Mouse (Mus musculus) neural tube, embryonic 12.5 days (tissue): ENCODE measurements around the gene Hist1h4n. TPM values are rescaled to one million over a fixed set of nuclear protein-coding genes. Genes with fewer than 3 reads are reported as not detected.
"Not testable (repeated sequence)": the region's sequence is repeated elsewhere in the genome, so short reads cannot be mapped to it uniquely, and the experiment has no call there.

Experiments used
- ATAC-seq: fragments of 200-750 bp; cut with Nextera tagmentation; 2 replicates; pipeline ENCODE4 v1.8.0; 2017; ENCODE audit warnings: low read depth, mild to moderate bottlenecking, moderate TSS enrichment, moderate library complexity; ENCODE audit not compliant: low FRiP score
- H3K27ac ChIP-seq: fragments of 300-500 bp; sonication (generic); 2 replicates; pipeline ENCODE4 v1.5.1; 2016
- H3K27me3 ChIP-seq: fragments of 300-500 bp; sonication (generic); replicated peaks from 2 replicates; pipeline ENCODE4 v1.6.1; 2016; ENCODE audit warnings: mild to moderate bottlenecking
- H3K36me3 ChIP-seq: fragments of 300-500 bp; sonication (generic); 2 replicates; pipeline ENCODE4 v1.6.1; 2016; ENCODE audit warnings: mild to moderate bottlenecking
- H3K4me1 ChIP-seq: fragments of 300-500 bp; sonication (generic); 2 replicates; pipeline ENCODE4 v1.6.1; 2016
- H3K4me2 ChIP-seq: fragments of 300-500 bp; sonication (generic); replicated peaks from 2 replicates; pipeline ENCODE4 v1.6.1; 2016; ENCODE audit warnings: mild to moderate bottlenecking
- H3K4me3 ChIP-seq: fragments of 300-500 bp; sonication (generic); 2 replicates; pipeline ENCODE4 v1.5.1; 2016
- H3K9ac ChIP-seq: fragments of 300-500 bp; sonication (generic); 2 replicates; pipeline ENCODE4 v1.6.1; 2016; ENCODE audit warnings: mild to moderate bottlenecking
- H3K9me3 ChIP-seq: fragments of 300-500 bp; sonication (generic); 2 replicates; pipeline ENCODE4 v1.6.1; 2016; ENCODE audit warnings: mild to moderate bottlenecking
- WGBS: fragments of 180-500 bp; shearing (Covaris S2); methylation state at CpG from one replicate; pipeline ENCODE4 v1.1.7; 2016; 5-methylcytosine and 5-hydroxymethylcytosine counted together
- polyA plus RNA-seq: library from polyadenylated mRNA; unstranded; fragments of >200 nt; fragmentation: Nextera tagmentation; extraction: Ambion mirVana; gene quantifications from 2 replicates; pipeline ENCODE4 v1.2.1, GENCODE M21; 2016

Gene Hist1h4n
- polyA plus RNA-seq: 11.4 and 12.4 TPM in 2 replicates

DNA sequence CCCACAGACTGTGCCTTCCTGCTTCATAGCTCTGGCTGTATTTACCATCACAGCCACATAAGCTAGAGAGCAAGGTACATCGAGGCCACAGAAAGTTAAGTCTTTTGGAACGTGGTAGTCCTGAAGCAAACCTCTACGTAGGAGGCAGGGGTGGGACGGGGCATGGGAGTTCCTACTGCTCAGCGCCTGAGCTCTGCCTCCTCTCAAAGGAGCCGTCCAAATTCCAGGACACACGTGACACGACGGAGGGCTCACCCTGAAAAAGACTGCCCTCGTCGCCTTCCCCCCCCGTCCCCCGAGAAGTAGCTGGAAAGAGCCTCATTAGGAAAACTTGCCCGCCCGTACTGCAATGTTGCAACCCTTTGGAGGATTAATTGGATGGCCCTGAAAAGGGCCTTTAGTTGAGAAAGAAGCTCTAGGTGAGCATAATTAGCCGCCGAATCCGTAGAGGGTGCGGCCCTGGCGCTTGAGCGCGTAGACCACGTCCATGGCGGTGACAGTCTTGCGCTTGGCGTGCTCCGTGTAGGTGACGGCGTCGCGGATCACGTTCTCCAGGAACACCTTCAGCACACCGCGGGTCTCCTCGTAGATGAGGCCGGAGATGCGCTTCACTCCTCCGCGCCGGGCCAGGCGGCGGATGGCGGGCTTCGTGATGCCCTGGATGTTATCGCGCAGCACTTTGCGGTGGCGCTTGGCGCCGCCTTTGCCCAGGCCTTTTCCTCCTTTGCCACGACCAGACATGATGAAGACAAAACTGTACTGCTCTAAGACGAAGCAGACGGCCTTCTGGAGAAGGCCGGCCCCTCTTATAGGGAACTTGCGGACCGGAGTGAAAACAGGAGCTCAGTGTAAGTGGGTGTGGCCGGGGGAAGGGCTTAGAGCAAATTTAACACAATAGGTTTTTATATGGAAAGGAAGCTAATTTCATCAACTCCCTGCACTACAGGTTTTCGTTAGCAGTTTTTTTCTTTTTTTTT, at the start of gene Hist1h4n:
Hist1h4n (minus strand) TSS at position 779 of the 977 bp plus-strand sequence.
- not testable (repeated sequence) for H3K27ac ChIP-seq, H3K4me3 ChIP-seq

DNA sequence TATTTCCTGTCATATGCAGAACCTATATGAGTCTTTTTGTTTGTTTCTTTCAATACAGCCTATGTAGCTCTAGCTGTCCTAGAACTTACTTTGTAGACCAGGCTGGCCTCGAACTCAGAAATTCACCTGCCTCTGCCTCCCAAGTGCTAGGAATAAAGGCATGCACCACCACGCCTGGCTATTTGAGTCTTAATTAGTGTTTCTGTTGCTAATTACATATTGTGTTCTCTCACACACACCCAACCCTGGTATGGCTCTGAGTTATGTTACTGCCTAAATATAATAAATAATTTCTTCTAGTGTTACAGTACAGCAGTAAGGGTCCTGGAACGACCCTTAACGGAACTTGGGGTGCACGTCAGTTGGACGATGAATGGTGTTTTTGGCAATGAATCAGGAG, 48.7 kb upstream of the Hist1h4n start:
- 89% methylated on average over 6 of the region's 6 CpGs for WGBS
- Histone ChIP-seq H3K4me3 (no peak overlapping the region), H3K9ac (no peak overlapping the region), H3K9me3 (no peaks in the 10 kb centered on the region), H3K27ac (no peak overlapping the region), H3K36me3 (no peaks in the 10 kb centered on the region), H3K4me1 (no peaks in the 10 kb centered on the region), H3K27me3 (no peaks in the 10 kb centered on the region), H3K4me2 (no peak overlapping the region)
- no peak for ATAC-seq

More for the DNA sequence above, at the start of gene Hist1h4n:
- peak within 1 kb of the TSS; percentile 47 for H3K4me2 ChIP-seq
- H3K9me3 ChIP-seq, H3K4me1 ChIP-seq, H3K36me3 ChIP-seq, H3K27me3 ChIP-seq, H3K9ac ChIP-seq: not testable (repeated sequence)
- WGBS: under 1% methylated on average over 28 of the region's 58 CpGs
- ATAC-seq: peak; percentile 74

DNA sequence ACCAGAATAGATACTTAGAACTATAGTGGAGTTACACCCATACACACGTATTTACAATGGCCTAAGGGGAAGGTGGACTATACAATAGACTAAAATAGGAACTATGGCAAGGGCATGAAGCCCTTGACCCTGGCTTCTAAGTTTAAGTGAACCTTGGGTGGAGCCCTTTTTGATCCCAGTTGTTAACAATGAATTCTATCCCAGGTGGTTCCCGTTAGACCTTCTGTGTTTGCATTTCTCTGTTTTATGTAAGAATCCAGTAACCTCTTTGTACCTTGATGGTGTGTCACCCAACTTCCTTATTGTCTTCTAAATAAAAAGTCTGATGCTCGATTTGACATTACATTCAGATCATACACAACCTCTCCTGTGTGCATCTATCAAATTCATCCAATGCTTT, 33.5 kb upstream of the Hist1h4n start:
- not testable (repeated sequence) for H3K27ac ChIP-seq, H3K27me3 ChIP-seq, H3K9me3 ChIP-seq, H3K4me1 ChIP-seq, H3K4me3 ChIP-seq, H3K9ac ChIP-seq, H3K4me2 ChIP-seq, H3K36me3 ChIP-seq, ATAC-seq
- WGBS: 69% methylated on average over 3 of the region's 3 CpGs

DNA sequence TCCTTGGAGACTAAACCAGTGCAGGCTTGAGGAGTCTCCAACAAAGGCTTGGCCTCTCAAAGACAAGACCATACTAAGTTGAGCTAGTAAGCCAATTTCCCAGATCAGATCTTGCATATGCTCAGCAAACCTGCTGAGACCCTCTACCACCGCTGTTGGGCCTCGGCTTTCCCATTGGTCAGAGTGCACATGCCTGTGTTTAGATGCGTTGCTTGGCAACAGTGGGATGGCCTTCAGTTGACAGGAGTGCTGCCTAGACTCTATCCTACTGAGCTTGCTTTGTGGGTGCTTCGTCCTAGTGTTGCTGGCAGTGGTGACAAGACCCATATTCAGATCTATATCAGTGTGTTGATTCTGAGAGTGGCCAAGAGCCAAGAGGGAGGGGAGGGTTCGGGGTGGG, 29.6 kb upstream of the Hist1h4n start:
- Histone ChIP-seq H3K4me2 (no peak overlapping the region), H3K27me3 (no peaks in the 10 kb centered on the region), H3K36me3 (no peaks in the 10 kb centered on the region), H3K9ac (no peak overlapping the region), H3K9me3 (no peaks in the 10 kb centered on the region), H3K4me1 (no peaks in the 10 kb centered on the region), H3K4me3 (no peak overlapping the region), H3K27ac (no peak overlapping the region)
- 21% methylated on average over 5 of the region's 5 CpGs for WGBS
- no peak for ATAC-seq

DNA sequence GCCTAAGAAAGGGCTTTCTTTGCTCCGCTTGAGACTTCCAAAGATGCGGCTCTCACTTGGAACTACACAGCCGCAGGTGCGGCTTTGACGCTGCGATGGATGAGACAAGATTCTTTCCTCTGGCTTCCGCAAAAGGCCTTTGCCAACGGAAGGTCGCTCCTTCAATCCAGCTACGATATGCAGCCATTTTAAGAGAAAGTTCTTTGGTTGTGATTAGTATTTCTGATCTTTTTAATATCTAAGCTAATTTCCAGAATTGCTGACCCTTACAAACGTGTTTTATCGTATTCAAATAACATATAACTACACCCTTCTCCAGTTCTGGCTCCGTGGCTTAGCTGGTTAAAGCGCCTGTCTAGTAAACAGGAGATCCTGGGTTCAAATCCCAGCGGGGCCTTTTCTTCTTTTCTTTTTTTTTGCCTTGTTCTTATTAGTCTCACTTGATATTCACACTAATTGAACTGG, 23.7 kb upstream of the Hist1h4n start:
- peak overlapping the region; percentile 49 for H3K4me2 ChIP-seq
- no peak overlapping the region for H3K27ac ChIP-seq
- 0 out of 2 replicates have a peak overlapping the region, but pooled peaks have one; percentile 33 for H3K9ac ChIP-seq
- H3K36me3 ChIP-seq: no peaks in the 10 kb centered on the region
- peak overlapping the region; percentile 36 for H3K4me3 ChIP-seq
- WGBS: under 1% methylated on average over 15 of the region's 15 CpGs
- no peaks in the 10 kb centered on the region for H3K27me3 ChIP-seq
- H3K4me1 ChIP-seq: no peaks in the 10 kb centered on the region
- no peak for ATAC-seq
- H3K9me3 ChIP-seq: no peaks in the 10 kb centered on the region

DNA sequence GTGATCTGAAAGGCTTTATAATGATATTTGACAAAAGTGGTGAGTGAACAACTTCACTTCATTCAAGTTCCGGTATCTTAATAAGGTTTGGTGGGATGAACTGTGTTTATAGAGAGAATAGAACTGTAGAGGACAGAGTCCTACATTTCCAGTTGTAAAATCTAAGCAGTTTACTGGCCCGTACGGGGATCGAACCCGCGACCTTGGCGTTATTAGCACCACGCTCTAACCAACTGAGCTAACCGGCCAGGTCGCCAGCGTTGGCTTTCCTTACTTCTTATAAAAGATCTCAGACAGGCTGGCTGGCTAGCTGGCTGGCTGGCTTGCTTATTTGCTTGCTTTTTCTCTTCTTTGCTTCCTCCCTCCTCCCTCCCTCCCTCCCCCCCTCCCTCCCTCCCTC, 23.1 kb upstream of the Hist1h4n start:
- Histone ChIP-seq H3K36me3 (no peaks in the 10 kb centered on the region), H3K27me3 (no peaks in the 10 kb centered on the region), H3K4me3 (peak overlapping the region; percentile 36), H3K4me1 (no peaks in the 10 kb centered on the region), H3K9ac (0 out of 2 replicates have a peak overlapping the region, but pooled peaks have one; percentile 33), H3K9me3 (no peaks in the 10 kb centered on the region), H3K27ac (no peak overlapping the region), H3K4me2 (peak overlapping the region; percentile 49)
- peak; percentile 65 for ATAC-seq
- WGBS: under 1% methylated on average over 11 of the region's 11 CpGs

DNA sequence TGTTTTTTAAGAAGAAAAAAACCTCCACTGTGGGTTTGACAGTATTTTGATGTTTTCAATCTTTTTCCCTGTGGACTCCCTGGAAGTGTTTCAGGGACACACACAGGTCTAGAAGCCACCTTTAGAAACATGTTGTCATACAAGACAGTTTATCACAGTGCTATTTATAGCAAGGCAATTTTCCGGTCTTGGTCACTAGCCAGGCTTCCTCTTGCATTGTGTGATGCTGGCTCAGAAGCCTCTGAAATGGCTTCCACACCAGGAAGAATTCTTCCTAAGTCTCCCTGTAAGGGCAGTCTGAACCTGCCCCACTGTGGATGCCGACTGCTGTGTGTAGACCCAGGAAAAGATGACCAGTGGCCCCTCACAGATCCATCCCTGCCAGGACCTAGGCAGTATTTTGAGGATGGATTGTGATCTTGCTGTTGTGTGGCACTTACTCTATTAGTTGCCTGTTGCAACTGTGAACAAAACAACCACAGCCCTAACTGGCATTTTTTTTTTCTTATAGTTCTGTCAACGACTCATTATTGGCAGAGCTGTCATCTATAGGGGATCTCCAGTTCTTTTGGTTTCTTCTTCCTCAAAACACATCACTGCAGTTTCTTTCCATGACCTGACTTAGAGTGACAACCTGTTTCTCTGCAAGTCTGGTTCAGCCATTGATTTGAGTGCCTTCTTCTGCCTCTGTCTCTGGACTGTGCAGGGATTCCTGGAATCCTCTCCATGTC, 20.4 kb upstream of the Hist1h4n start:
- H3K9me3 ChIP-seq: no peaks in the 10 kb centered on the region
- 69% methylated on average over 3 of the region's 3 CpGs for WGBS
- no peak overlapping the region for H3K4me2 ChIP-seq
- no peaks in the 10 kb centered on the region for H3K27me3 ChIP-seq
- H3K9ac ChIP-seq: no peak overlapping the region
- no peaks in the 10 kb centered on the region for H3K4me1 ChIP-seq
- no peaks in the 10 kb centered on the region for H3K36me3 ChIP-seq
- no peak overlapping the region for H3K27ac ChIP-seq
- no peak overlapping the region for H3K4me3 ChIP-seq
- no peak for ATAC-seq

DNA sequence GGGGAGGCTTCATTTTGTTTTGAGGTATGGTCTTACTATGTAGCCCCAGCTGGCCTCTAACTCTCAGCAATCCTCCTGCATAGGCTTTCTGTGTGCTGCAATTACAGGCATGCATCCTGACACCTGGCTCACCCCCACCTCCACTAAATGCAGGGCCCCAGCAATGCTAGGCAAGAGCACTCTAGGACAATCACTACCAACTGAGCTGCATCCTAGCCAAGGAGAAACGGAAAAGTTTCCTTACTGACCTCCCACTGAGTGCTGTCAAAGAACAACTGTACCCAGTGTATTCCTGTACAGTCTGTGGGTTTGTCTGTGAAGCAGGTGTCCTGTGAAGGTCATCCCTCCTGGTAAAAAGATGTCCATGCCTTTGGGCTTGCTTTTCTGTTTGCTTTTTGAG, 18.7 kb upstream of the Hist1h4n start:
- not testable (repeated sequence) for ATAC-seq, H3K9me3 ChIP-seq, H3K4me2 ChIP-seq, H3K4me3 ChIP-seq, H3K9ac ChIP-seq, H3K4me1 ChIP-seq, H3K27ac ChIP-seq, H3K27me3 ChIP-seq, H3K36me3 ChIP-seq
- WGBS: 40% methylated on average over 1 of the region's 1 CpGs

DNA sequence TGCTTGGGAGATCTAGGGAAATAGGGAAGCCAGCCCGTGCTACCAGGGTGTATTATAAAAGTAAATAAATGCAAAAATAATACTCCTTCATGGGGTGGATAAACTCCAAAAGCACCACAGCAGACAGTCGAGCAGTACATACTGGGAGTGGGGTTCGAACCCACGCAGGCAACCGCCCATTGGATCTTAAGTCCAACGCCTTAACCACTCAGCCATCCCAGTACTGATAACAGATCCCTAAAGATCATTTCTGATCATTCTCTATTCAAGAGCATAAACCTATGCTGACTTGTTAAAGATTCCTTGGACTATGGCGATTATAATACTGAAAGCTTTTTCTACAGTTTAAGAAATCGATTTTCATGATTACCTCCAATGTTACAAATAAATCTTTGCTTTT, 15.9 kb upstream of the Hist1h4n start:
- Histone ChIP-seq H3K9me3 (no peaks in the 10 kb centered on the region), H3K4me2 (no peak overlapping the region), H3K9ac (no peak overlapping the region), H3K4me3 (no peak overlapping the region), H3K27me3 (no peaks in the 10 kb centered on the region), H3K36me3 (no peaks in the 10 kb centered on the region), H3K27ac (no peak overlapping the region), H3K4me1 (no peaks in the 10 kb centered on the region)
- WGBS: 21% methylated on average over 8 of the region's 8 CpGs
- no peak for ATAC-seq

DNA sequence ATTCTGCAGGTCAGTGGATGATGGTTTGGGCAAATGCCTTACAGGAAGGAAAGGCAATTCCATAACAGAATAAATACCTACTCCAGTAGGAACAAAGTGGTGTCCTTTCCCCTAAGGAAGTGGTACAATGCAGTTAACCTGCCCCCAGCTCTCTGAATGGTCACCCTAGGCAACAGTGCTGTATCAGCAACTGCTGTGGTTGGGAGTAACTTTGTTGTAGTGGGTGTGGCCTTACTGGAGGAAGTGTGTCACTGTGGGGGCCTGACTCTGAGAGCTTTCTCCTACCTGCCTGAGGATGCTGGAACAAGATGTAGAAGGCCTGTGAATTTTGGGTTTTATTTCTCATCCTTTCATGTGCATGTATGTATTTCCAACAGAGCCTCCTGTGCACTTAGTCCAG, 14.4 kb upstream of the Hist1h4n start:
- H3K4me3 ChIP-seq, H3K4me1 ChIP-seq, H3K27me3 ChIP-seq, ATAC-seq, H3K9me3 ChIP-seq, H3K4me2 ChIP-seq, H3K9ac ChIP-seq, H3K36me3 ChIP-seq, H3K27ac ChIP-seq: not testable (repeated sequence)

DNA sequence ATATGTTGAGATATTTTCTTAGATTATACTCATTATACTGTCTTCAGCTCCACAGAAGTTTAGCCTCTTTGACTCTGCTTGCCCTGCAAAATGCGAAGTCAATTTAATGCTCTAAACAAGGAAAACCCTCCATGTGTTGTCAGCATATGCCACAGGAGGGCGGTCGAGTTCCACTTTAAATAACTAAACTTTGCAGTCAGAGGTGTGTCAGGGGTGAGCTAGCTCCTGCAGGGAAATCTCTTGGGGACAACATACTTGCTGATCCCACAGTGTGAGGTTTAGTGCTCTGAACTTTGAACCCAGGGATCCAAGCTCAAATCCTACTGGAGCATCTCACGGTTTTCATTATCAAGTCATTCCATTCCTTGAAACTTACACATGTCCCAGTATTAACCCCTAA, 8.5 kb upstream of the Hist1h4n start:
- WGBS: no CpG with 5 or more reads among the region's 4 CpGs

DNA sequence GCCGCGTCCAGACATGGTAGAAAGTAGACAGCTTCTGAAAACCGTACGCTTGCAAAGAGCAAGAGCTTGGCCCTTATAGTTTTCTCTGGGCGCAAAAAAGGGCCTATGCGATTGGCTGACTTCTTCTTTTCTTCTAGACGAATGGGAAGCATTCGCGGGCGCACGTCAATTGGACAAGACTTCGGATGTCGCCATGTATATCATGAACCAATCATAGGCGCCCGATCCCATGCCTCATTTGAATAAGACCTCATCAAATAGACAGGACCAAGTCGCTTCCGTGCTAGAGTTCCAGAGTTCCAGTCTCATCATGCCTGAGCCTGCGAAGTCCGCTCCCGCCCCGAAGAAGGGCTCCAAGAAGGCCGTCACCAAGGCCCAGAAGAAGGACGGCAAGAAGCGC, 1.5 kb upstream of the Hist1h4n start, which contains the start of the genes Hist1h2ap and Hist1h2br:
Hist1h2ap (minus strand) TSS at position 47 of the 400 bp plus-strand sequence.
Hist1h2br (plus strand) TSS at position 283 of the 400 bp plus-strand sequence.
- H3K9ac ChIP-seq, H3K36me3 ChIP-seq, H3K27me3 ChIP-seq, H3K4me3 ChIP-seq, H3K9me3 ChIP-seq, H3K4me1 ChIP-seq, H3K27ac ChIP-seq, H3K4me2 ChIP-seq: not testable (repeated sequence)
- no CpG with 5 or more reads among the region's 24 CpGs for WGBS
- ATAC-seq: peak; percentile 96

More for the DNA sequence above, 8.5 kb upstream of the Hist1h4n start:
- ATAC-seq: peak; percentile 77; the same call in 1 of the 2 replicates
- not testable (repeated sequence) for H3K4me2 ChIP-seq, H3K4me3 ChIP-seq, H3K36me3 ChIP-seq, H3K4me1 ChIP-seq, H3K27ac ChIP-seq, H3K9me3 ChIP-seq, H3K9ac ChIP-seq, H3K27me3 ChIP-seq
